Mouse (Mus musculus) kidney, postnatal 25 days (tissue): ENCODE measurements at regions not wholly inside any gene's neighbourhood (a gene's known extent, or its start where the extent isn't known, plus 50 kb on each side); places are given as distances from the start of the nearest gene placed in this dataset.
A peak's percentile ranks its signal among the peaks of the same experiment; 100 is the strongest.
"Not testable (repeated sequence)": the region's sequence is repeated elsewhere in the genome, so short reads cannot be mapped to it uniquely, and the experiment has no call there.

Experiments
- DNase-seq, 2 experiments: peaks; one replicate each; pipeline ENCODE4 v3.0.0; 2021; ENCODE audit warnings: mixed read lengths in 2 of 2

GRCm38 (mm10) chr6:37618990-37619389 is 89.0 kb downstream of the Akr1d1 start:
- DNase-seq = peak in 1 of 2 experiments; percentile 53

GRCm38 (mm10) chr6:37621364-37622029 is 91.5 kb downstream of the Akr1d1 start:
- no peak for DNase-seq

GRCm38 (mm10) chr6:37622273-37622672 is 92.3 kb downstream of the Akr1d1 start:
- DNase-seq = no peak

GRCm38 (mm10) chr6:37627206-37627605 is 97.2 kb downstream of the Akr1d1 start:
- DNase-seq = no peak

- DNase-seq = no peak
Observed at GRCm38 (mm10) chr6:37633948-37634347, 104.0 kb downstream of the Akr1d1 start.

GRCm38 (mm10) chr6:37642066-37642465 is 112.1 kb downstream of the Akr1d1 start:
- DNase-seq = no peak

GRCm38 (mm10) chr6:37642701-37643121 is 112.7 kb downstream of the Akr1d1 start:
- no peak for DNase-seq

GRCm38 (mm10) chr6:37643176-37643575 is 113.2 kb downstream of the Akr1d1 start:
- DNase-seq = no peak

- DNase-seq = no peak
Observed at GRCm38 (mm10) chr6:37643718-37644117, 113.7 kb downstream of the Akr1d1 start.

GRCm38 (mm10) chr6:37645551-37645950 is 115.6 kb downstream of the Akr1d1 start:
- peak; percentile 16 to 42 for DNase-seq

- not testable (repeated sequence) for DNase-seq
Observed at GRCm38 (mm10) chr6:37657300-37657699, 127.3 kb downstream of the Akr1d1 start.

GRCm38 (mm10) chr6:37658021-37658650 is 128.2 kb downstream of the Akr1d1 start:
- peak in 1 of 2 experiments; percentile 39 for DNase-seq

GRCm38 (mm10) chr6:37662747-37663146 is 132.8 kb downstream of the Akr1d1 start:
- no peak for DNase-seq

- DNase-seq = no peak
Observed at GRCm38 (mm10) chr6:37665576-37665975, 135.6 kb downstream of the Akr1d1 start.

GRCm38 (mm10) chr6:37669407-37669806 is 139.4 kb downstream of the Akr1d1 start:
- DNase-seq = no peak

- no peak for DNase-seq
Observed at GRCm38 (mm10) chr6:37670701-37671100, 140.7 kb downstream of the Akr1d1 start.

- DNase-seq = no peak
Observed at GRCm38 (mm10) chr6:37679871-37680270, 149.9 kb downstream of the Akr1d1 start.

- DNase-seq = not testable (repeated sequence)
Observed at GRCm38 (mm10) chr6:37681331-37681730, 151.4 kb downstream of the Akr1d1 start.

- no peak for DNase-seq
Observed at GRCm38 (mm10) chr6:37686094-37686493, 156.1 kb downstream of the Akr1d1 start.

- no peak for DNase-seq
Observed at GRCm38 (mm10) chr6:37688866-37689617, 159.1 kb downstream of the Akr1d1 start.

GRCm38 (mm10) chr6:37689696-37690095 is 159.7 kb downstream of the Akr1d1 start:
- no peak for DNase-seq

- DNase-seq = no peak
Observed at GRCm38 (mm10) chr6:37691976-37692644, 162.1 kb downstream of the Akr1d1 start.

- DNase-seq = no peak
Observed at GRCm38 (mm10) chr6:37692758-37693157, 162.8 kb downstream of the Akr1d1 start.
